Mouse (Mus musculus): Measurements from ENCODE around the gene Aadacl3.

Aadacl3 gene

GRCm38 (mm10) chr4:144463656-144464055 lies at the start of gene Aadacl3:
Gene Aadacl3 (minus strand): TSS chr4:144463756.
- DNase-seq: no peak

GRCm38 (mm10) chr4:144506518-144506917 lies 43.0 kb upstream of the Aadacl3 start:
- DNase-seq: no peak

GRCm38 (mm10) chr4:144493331-144493730 lies 29.8 kb upstream of the Aadacl3 start:
- no peak for DNase-seq

GRCm38 (mm10) chr4:144468091-144468490 lies 4.5 kb upstream of the Aadacl3 start:
- DNase-seq: no peak

- no peak for DNase-seq
These were observed 1.6 kb upstream of the Aadacl3 start for GRCm38 (mm10) chr4:144465206-144465605.

GRCm38 (mm10) chr4:144453217-144453616 lies 10.3 kb downstream of the Aadacl3 start, which contains the start of gene Gm9944:
Gene Gm9944 (minus strand): TSS chr4:144453317.
- DNase-seq: no peak

- no peak for DNase-seq
These were observed 15.0 kb downstream of the Aadacl3 start for GRCm38 (mm10) chr4:144448546-144448945.

- DNase-seq: no peak
These were observed 22.0 kb downstream of the Aadacl3 start for GRCm38 (mm10) chr4:144441582-144441981.

- DNase-seq: no peak
These were observed 22.5 kb downstream of the Aadacl3 start for GRCm38 (mm10) chr4:144441095-144441494.

GRCm38 (mm10) chr4:144438672-144439071 lies 24.9 kb downstream of the Aadacl3 start, which contains the start of gene 1700012P22Rik:
Gene 1700012P22Rik (minus strand): TSS chr4:144438772.
- no peak for DNase-seq

GRCm38 (mm10) chr4:144433216-144433615 lies 30.3 kb downstream of the Aadacl3 start:
- no peak for DNase-seq

GRCm38 (mm10) chr4:144430723-144431122 lies 32.8 kb downstream of the Aadacl3 start:
- DNase-seq: no peak

GRCm38 (mm10) chr4:144428868-144429267 lies 34.7 kb downstream of the Aadacl3 start:
- peak; percentile 4 for DNase-seq

GRCm38 (mm10) chr4:144424590-144424989 lies 39.0 kb downstream of the Aadacl3 start:
- DNase-seq: no peak

- no peak for DNase-seq
These were observed 42.9 kb downstream of the Aadacl3 start for GRCm38 (mm10) chr4:144420644-144421043.

GRCm38 (mm10) chr4:144408290-144408689 lies 55.3 kb downstream of the Aadacl3 start, which contains the start of gene Pramef12:
Gene Pramef12 (minus strand): TSS chr4:144408464.
- DNase-seq: no peak

GRCm38 (mm10) chr4:144406261-144406660 lies 57.3 kb downstream of the Aadacl3 start:
- no peak for DNase-seq

GRCm38 (mm10) chr4:144404456-144405086 lies 59.0 kb downstream of the Aadacl3 start:
- DNase-seq: peak; percentile 51

Measured in liver (tissue).